28 mouse cellular contexts compared by ENCODE assay signal in genomic region chr2:148717072-148717471, GRCm38 (mm10). TPM values are rescaled to one million over a fixed set of nuclear protein-coding genes. Genes with fewer than 3 reads are reported as not detected.
A peak's percentile ranks its signal among the peaks of the same experiment; 100 is the strongest.
DNase-seq lines count a peak whose midpoint lies in the region; ATAC-seq and TF ChIP-seq lines count a peak whose summit lies in the region.
"Had no signal": no experiment of that assay in that cellular context is flagged by ENCODE, and none has a peak within 500 bp of the region (broad histone marks: within the 10 kb centered on the region; RNA-seq: fewer than 3 reads in every experiment).

No protein-coding gene starts in this region.

- H3K4me2 ChIP-seq in heart, postnatal 0 days (ENCODE audit: low read depth, low read length): no peak overlapping the region
- no peak overlapping the region for H3K4me2 ChIP-seq in forebrain, embryonic 14.5 days (ENCODE audit: low read length)
- H3K4me2 ChIP-seq: embryonic facial prominence, embryonic 13.5 days; hindbrain, embryonic 14.5 days had no signal

- peak; percentile 60 for DNase-seq in heart, adult 11 months
- no peak for DNase-seq in heart, adult 8-10 months (ENCODE audit: low spot score)
- DNase-seq in heart, postnatal 0 days (ENCODE audit: low spot score): peak; percentile 21
- no peak for DNase-seq in heart, embryonic 10.5 days (ENCODE audit: low spot score)
- peak; percentile 45 for DNase-seq in brain, adult 2 months (ENCODE audit: low read depth, low spot score)
- DNase-seq in kidney, postnatal 10 days: peak; percentile 11
- DNase-seq in forebrain, embryonic 14.5 days (ENCODE audit: low spot score): no peak
- DNase-seq in ovary, adult 18-20 months (ENCODE audit: low spot score): no peak
- DNase-seq: adrenal gland, postnatal 10 days; cerebellum, postnatal 10 days; layer of hippocampus, adult 9-11 months; liver, postnatal 0 days; thymus, postnatal 25 days had no signal

- no peak for TF ChIP-seq CTCF in heart, postnatal 0 days (IDR thresholded peaks at IDR 0.05; ENCODE audit: low read depth)

- H3K27ac ChIP-seq in heart, postnatal 0 days (ENCODE audit: low read depth): peak overlapping the region; percentile 66
- no peak overlapping the region for H3K27ac ChIP-seq in heart, embryonic 10.5 days
- H3K27ac ChIP-seq in forebrain, embryonic 14.5 days (ENCODE audit: low read depth, low read length): no peak overlapping the region
- H3K27ac ChIP-seq: embryonic facial prominence, embryonic 13.5 days; hindbrain, embryonic 14.5 days; limb, embryonic 10.5 days had no signal

- WGBS in heart, postnatal 0 days: 26% methylated on average over 2 of the region's 2 CpGs
- WGBS in heart, embryonic 10.5 days: 43% methylated on average over 2 of the region's 2 CpGs
- 61% methylated on average over 2 of the region's 2 CpGs for WGBS in forebrain, embryonic 14.5 days

- H3K4me1 ChIP-seq in heart, postnatal 0 days (ENCODE audit: control insufficient read depth, insufficient read depth): peaks cover 18% of the 10 kb centered on the region; the same call in 1 of the 2 replicates
- H3K4me1 ChIP-seq in heart, embryonic 10.5 days: peaks cover 9% of the 10 kb centered on the region; the same call in 1 of the 2 replicates
- no peaks in the 10 kb centered on the region for H3K4me1 ChIP-seq in forebrain, embryonic 14.5 days (ENCODE audit: control insufficient read depth, insufficient read depth, low read length)
- H3K4me1 ChIP-seq: limb, embryonic 10.5 days had no signal

- no peaks in the 10 kb centered on the region for H3K27me3 ChIP-seq in heart, postnatal 0 days (ENCODE audit: control insufficient read depth, insufficient read depth, low read length)
- no peaks in the 10 kb centered on the region for H3K27me3 ChIP-seq in heart, embryonic 10.5 days (ENCODE audit: insufficient read depth, poor library complexity, severe bottlenecking)
- no peaks in the 10 kb centered on the region for H3K27me3 ChIP-seq in forebrain, embryonic 14.5 days (replicated peaks; ENCODE audit: control insufficient read depth, insufficient read depth, low read length)
- H3K27me3 ChIP-seq: embryonic facial prominence, embryonic 13.5 days; megakaryocyte, embryonic 14.5 days had no signal

- no peak overlapping the region for H3K9ac ChIP-seq in heart, postnatal 0 days (replicated peaks; ENCODE audit: low read depth, low read length)
- H3K9ac ChIP-seq in forebrain, embryonic 14.5 days (ENCODE audit: low read length): no peak overlapping the region
- H3K9ac ChIP-seq: embryonic facial prominence, embryonic 13.5 days; hindbrain, embryonic 14.5 days; liver, postnatal 0 days had no signal

- no peaks in the 10 kb centered on the region for H3K9me3 ChIP-seq in heart, postnatal 0 days (replicated peaks; ENCODE audit: control insufficient read depth, low read length)
- H3K9me3 ChIP-seq in heart, embryonic 10.5 days: no peaks in the 10 kb centered on the region
- no peaks in the 10 kb centered on the region for H3K9me3 ChIP-seq in forebrain, embryonic 14.5 days (replicated peaks; ENCODE audit: control insufficient read depth, low read length)
- H3K9me3 ChIP-seq: embryonic facial prominence, embryonic 13.5 days; G1E; limb, embryonic 10.5 days; megakaryocyte, embryonic 14.5 days had no signal

- ATAC-seq in heart, postnatal 0 days (ENCODE audit: insufficient read depth, low read depth): 0 out of 2 replicates have a peak, but pooled peaks have one; percentile 51
- ATAC-seq in forebrain, embryonic 14.5 days: no peak
- ATAC-seq: activated CD4-positive, CD25-positive, alpha-beta regulatory T cell, adult 4 months; forebrain, embryonic 16.5 days; liver, postnatal 0 days; midbrain, embryonic 16.5 days had no signal

- H3K36me3 ChIP-seq in heart, postnatal 0 days (replicated peaks; ENCODE audit: control insufficient read depth, insufficient read depth, low read length): no peaks in the 10 kb centered on the region; the same call in 1 of the 2 replicates
- H3K36me3 ChIP-seq in heart, embryonic 10.5 days: no peaks in the 10 kb centered on the region
- no peaks in the 10 kb centered on the region for H3K36me3 ChIP-seq in forebrain, embryonic 14.5 days (ENCODE audit: control insufficient read depth, insufficient read depth, low read length)
- H3K36me3 ChIP-seq: embryonic facial prominence, embryonic 13.5 days; G1E; limb, embryonic 10.5 days had no signal

- no peak for TF ChIP-seq EP300 in heart, postnatal 0 days (IDR thresholded peaks at IDR 0.05; ENCODE audit: low read depth)

- no peak overlapping the region for H3K4me3 ChIP-seq in heart, postnatal 0 days (ENCODE audit: low read depth, low read length)
- no peak overlapping the region for H3K4me3 ChIP-seq in heart, embryonic 10.5 days
- H3K4me3 ChIP-seq in forebrain, embryonic 14.5 days (ENCODE audit: low read depth, low read length): no peak overlapping the region
- H3K4me3 ChIP-seq: embryonic facial prominence, embryonic 13.5 days; limb, embryonic 10.5 days; megakaryocyte, embryonic 14.5 days had no signal

RNA-seq across cellular contexts. Expression of gene Napb, which starts 15.2 kb away (rescaled TPM):
- total RNA-seq in heart, adult 8-10 months (2022): 1 to 10 TPM; 1.3 to 2.2 (median 1.4) TPM
- 2.3 and 3.7 TPM in 2 replicates for total RNA-seq in heart, postnatal 0 days (2014; rRNA removed; ENCODE audit: low replicate concordance)
- 1.5 TPM in 2 replicates for polyA plus RNA-seq in heart, postnatal 0 days (2015; fragmentation: Nextera tagmentation; extraction: Ambion mirVana)
- polyA plus RNA-seq in heart, embryonic 10.5 days (2016; fragmentation: Nextera tagmentation; extraction: Ambion mirVana): 2.5 and 2.7 TPM in 2 replicates
- 24.6 and 34.7 TPM in 2 replicates for polyA plus RNA-seq in forebrain, embryonic 14.5 days (2014; fragmentation: Nextera tagmentation; extraction: Ambion mirVana)
- polyA plus RNA-seq: G1E had no signal

RNA-seq across cellular contexts. Expression of gene Cstl1, which starts 33.1 kb away (rescaled TPM):
- not detected for total RNA-seq in heart, adult 8-10 months (2022)
- not detected in 2 replicates for total RNA-seq in heart, postnatal 0 days (2014; rRNA removed; ENCODE audit: low replicate concordance)
- polyA plus RNA-seq in heart, postnatal 0 days (2015; fragmentation: Nextera tagmentation; extraction: Ambion mirVana): not detected in 2 replicates
- polyA plus RNA-seq in heart, embryonic 10.5 days (2016; fragmentation: Nextera tagmentation; extraction: Ambion mirVana): not detected in 2 replicates
- polyA plus RNA-seq in forebrain, embryonic 14.5 days (2014; fragmentation: Nextera tagmentation; extraction: Ambion mirVana): not detected in 2 replicates
- total RNA-seq: adrenal gland, postnatal 10 days; G1E; gastrocnemius, adult 18-20 months; granulocyte monocyte progenitor cell, adult 5-6 weeks; liver, adult 2 months had no signal
- polyA plus RNA-seq: activated CD4-positive, CD25-positive, alpha-beta regulatory T cell, adult 4 months; brain, embryonic 14.5 days; embryonic facial prominence, embryonic 13.5 days; forebrain, embryonic 16.5 days; G1E; hindbrain, embryonic 14.5 days; intestine, embryonic 14.5 days; limb, embryonic 10.5 days; liver, adult 2 months; liver, postnatal 0 days; midbrain, embryonic 16.5 days had no signal

RNA-seq across cellular contexts. Expression of gene Gzf1, which starts 36.2 kb away (rescaled TPM):
- total RNA-seq in heart, adult 8-10 months (2022): 10 to 100 TPM; 26.2 to 34.0 (median 28.9) TPM
- total RNA-seq in heart, postnatal 0 days (2014; rRNA removed; ENCODE audit: low replicate concordance): 21.9 and 40.1 TPM in 2 replicates
- 12.4 and 14.3 TPM in 2 replicates for polyA plus RNA-seq in heart, postnatal 0 days (2015; fragmentation: Nextera tagmentation; extraction: Ambion mirVana)
- 16.9 and 18.3 TPM in 2 replicates for polyA plus RNA-seq in heart, embryonic 10.5 days (2016; fragmentation: Nextera tagmentation; extraction: Ambion mirVana)
- 21.1 and 21.6 TPM in 2 replicates for polyA plus RNA-seq in forebrain, embryonic 14.5 days (2014; fragmentation: Nextera tagmentation; extraction: Ambion mirVana)

RNA-seq across cellular contexts. Expression of gene Nxt1, which starts 44.7 kb away (rescaled TPM):
- 1 to 10 TPM; 5.6 to 9.1 (median 7.8) TPM for total RNA-seq in heart, adult 8-10 months (2022)
- total RNA-seq in heart, postnatal 0 days (2014; rRNA removed; ENCODE audit: low replicate concordance): 37.7 and 38.9 TPM in 2 replicates
- polyA plus RNA-seq in heart, postnatal 0 days (2015; fragmentation: Nextera tagmentation; extraction: Ambion mirVana): 28.6 and 32.0 TPM in 2 replicates
- polyA plus RNA-seq in heart, embryonic 10.5 days (2016; fragmentation: Nextera tagmentation; extraction: Ambion mirVana): 75.2 and 102 TPM in 2 replicates
- 79.0 and 95.2 TPM in 2 replicates for polyA plus RNA-seq in forebrain, embryonic 14.5 days (2014; fragmentation: Nextera tagmentation; extraction: Ambion mirVana)

RNA-seq across cellular contexts. Expression of gene Cst11, which starts 54.2 kb away (rescaled TPM):
- not detected for total RNA-seq in heart, adult 8-10 months (2022)
- total RNA-seq in heart, postnatal 0 days (2014; rRNA removed; ENCODE audit: low replicate concordance): not detected in 2 replicates
- not detected in 2 replicates for polyA plus RNA-seq in heart, postnatal 0 days (2015; fragmentation: Nextera tagmentation; extraction: Ambion mirVana)
- not detected in 2 replicates for polyA plus RNA-seq in heart, embryonic 10.5 days (2016; fragmentation: Nextera tagmentation; extraction: Ambion mirVana)
- not detected in 2 replicates for polyA plus RNA-seq in forebrain, embryonic 14.5 days (2014; fragmentation: Nextera tagmentation; extraction: Ambion mirVana)
- total RNA-seq: adrenal gland, postnatal 10 days; G1E; gastrocnemius, adult 18-20 months; granulocyte monocyte progenitor cell, adult 5-6 weeks; left cerebral cortex, adult 8-10 months; liver, adult 2 months had no signal
- polyA plus RNA-seq: activated CD4-positive, CD25-positive, alpha-beta regulatory T cell, adult 4 months; embryonic facial prominence, embryonic 13.5 days; forebrain, embryonic 16.5 days; G1E; hindbrain, embryonic 14.5 days; intestine, embryonic 14.5 days; limb, embryonic 10.5 days; liver, adult 2 months; liver, postnatal 0 days; midbrain, embryonic 16.5 days; testis, adult 2 months had no signal

Comparison
In these comparisons a context has a peak if more than half of its experiments do, and no peak if none do; other contexts are left out.
1. DNase-seq: peak in heart, adult 11 months (single experiment), heart, postnatal 0 days (single experiment), brain, adult 2 months (single experiment) and kidney, postnatal 10 days (single experiment); none in heart, adult 8-10 months (single experiment), heart, embryonic 10.5 days (single experiment), forebrain, embryonic 14.5 days (single experiment) and ovary, adult 18-20 months (single experiment).